In the genomic region with DNA sequence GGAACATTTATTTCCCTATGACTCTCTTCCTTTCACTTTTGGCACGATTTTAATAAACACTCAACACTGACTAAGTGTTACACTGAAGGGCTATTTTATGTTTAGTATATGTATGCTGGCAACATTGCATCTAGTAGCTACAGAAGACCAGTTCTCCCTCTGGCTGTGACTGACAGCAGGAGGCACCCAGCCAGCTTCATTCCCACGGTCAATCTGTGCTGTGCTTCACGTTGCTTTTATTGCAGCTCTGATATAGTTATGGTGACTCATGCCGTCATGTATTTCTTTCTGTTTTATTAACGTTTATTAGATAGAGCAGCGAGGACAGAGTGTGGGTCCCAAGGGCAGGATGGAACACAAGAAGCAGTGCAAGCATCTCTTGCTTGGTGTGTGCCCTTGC, we compare ENCODE assay signal across 8 mouse cellular contexts. TPM values are rescaled to one million over a fixed set of nuclear protein-coding genes. Genes with fewer than 3 reads are reported as not detected.
DNase-seq lines count a peak whose midpoint lies in the region; ATAC-seq and TF ChIP-seq lines count a peak whose summit lies in the region.

No protein-coding gene starts in this region.

- TF ChIP-seq EP300 in stomach, postnatal 0 days (optimal IDR thresholded peaks at IDR 0.05), result no peak

- H3K4me2 ChIP-seq in stomach, postnatal 0 days (replicated peaks; ENCODE audit: low read depth), result peak overlapping the region; percentile 37

- no peak for DNase-seq in cerebellum, postnatal 14 days
- DNase-seq in left cerebral cortex, adult 2 months (ENCODE audit: extremely low spot score in 1 of 2, low spot score in 2 of 2), result peak; percentile 36 to 62
- DNase-seq in stomach, postnatal 0 days (ENCODE audit: low spot score), result no peak
- no peak for DNase-seq in kidney, postnatal 25 days
- no peak for DNase-seq in testis, postnatal 10 days (ENCODE audit: low spot score)

- intact Hi-C loops in left cerebral cortex, adult 2 months (cut with DNase I), result no loop called here

- no peak for TF ChIP-seq CTCF in left cerebral cortex, adult 2 months (IDR thresholded peaks at IDR 0.05)
- TF ChIP-seq CTCF in stomach, postnatal 0 days (IDR thresholded peaks at IDR 0.05; ENCODE audit: low read depth), result no peak

- H3K4me1 ChIP-seq in megakaryocyte, embryonic 14.5 days, result peaks cover 47% of the 10 kb centered on the region
- 0 out of 2 replicates have a peak, but pooled peaks cover 3% of the 10 kb centered on the region for H3K4me1 ChIP-seq in stomach, postnatal 0 days (replicated peaks; ENCODE audit: control insufficient read depth, insufficient read depth)

- H3K4me3 ChIP-seq in megakaryocyte, embryonic 14.5 days (replicated peaks), result peak overlapping the region; percentile 30
- H3K4me3 ChIP-seq in left cerebral cortex, adult 2 months, result no peak overlapping the region; the same call in 1 of the 2 replicates
- H3K4me3 ChIP-seq in stomach, postnatal 0 days (ENCODE audit: low read depth, low read length), result no peak overlapping the region

- peak overlapping the region; percentile 19; the same call in 1 of the 2 replicates for H3K27ac ChIP-seq in left cerebral cortex, adult 2 months
- no peak overlapping the region for H3K27ac ChIP-seq in stomach, postnatal 0 days (replicated peaks)

- WGBS in stomach, postnatal 0 days, result 16% methylated on average over 6 of the region's 6 CpGs

- no peaks in the 10 kb centered on the region for H3K27me3 ChIP-seq in megakaryocyte, embryonic 14.5 days (replicated peaks)
- no peaks in the 10 kb centered on the region for H3K27me3 ChIP-seq in stomach, postnatal 0 days (ENCODE audit: control insufficient read depth, insufficient read depth, low read length)

- peaks cover 5% of the 10 kb centered on the region for H3K36me3 ChIP-seq in megakaryocyte, embryonic 14.5 days (replicated peaks; ENCODE audit: low read length)
- H3K36me3 ChIP-seq in stomach, postnatal 0 days (ENCODE audit: control insufficient read depth, insufficient read depth, low read length), result no peaks in the 10 kb centered on the region

- 0 out of 2 replicates have a peak, but pooled peaks have one; percentile 64 for ATAC-seq in cerebellum, adult (ENCODE audit: insufficient number of reproducible peaks, low FRiP score, low TSS enrichment)
- no peak for ATAC-seq in megakaryocyte, adult 5-6 weeks (ENCODE audit: poor library complexity, severe bottlenecking)
- peak; percentile 47; the same call in 1 of the 2 replicates for ATAC-seq in stomach, postnatal 0 days (ENCODE audit: low FRiP score, low TSS enrichment)

- H3K9ac ChIP-seq in stomach, postnatal 0 days (ENCODE audit: low read length), result peak overlapping the region; percentile 18; the same call in 1 of the 2 replicates

- no peaks in the 10 kb centered on the region for H3K9me3 ChIP-seq in megakaryocyte, embryonic 14.5 days
- no peaks in the 10 kb centered on the region for H3K9me3 ChIP-seq in stomach, postnatal 0 days (ENCODE audit: control insufficient read depth, low read length)

RNA-seq across cellular contexts. Expression of a gene that starts 20.2 kb away (rescaled TPM):
- polyA plus RNA-seq in megakaryocyte, embryonic 14.5 days (2012; ENCODE audit: insufficient read depth, low replicate concordance), result 0.79 TPM in 1 of 2 replicates, not detected in the other
- total RNA-seq in megakaryocyte, adult 5-6 weeks (2015), result 26.2 and 28.1 TPM in 2 replicates
- 21.0 and 26.8 TPM in 2 replicates for total RNA-seq in megakaryocyte, adult 5-6 weeks (2017)
- total RNA-seq in left cerebral cortex, adult 2 months (2021), result 10 to 100 TPM; 44.6 to 48.9 TPM
- polyA plus RNA-seq in stomach, postnatal 0 days (2015; fragmentation: Nextera tagmentation; extraction: Ambion mirVana), result 10.4 and 10.7 TPM in 2 replicates

Comparison
In these comparisons a context has a peak if more than half of its experiments do, and no peak if none do; other contexts are left out.
1. DNase-seq: peak in left cerebral cortex, adult 2 months (2 of 2); none in cerebellum, postnatal 14 days (0 of 2), stomach, postnatal 0 days (single experiment), kidney, postnatal 25 days (0 of 2) and testis, postnatal 10 days (single experiment).